Mouse (Mus musculus): ENCODE measurements around the gene Plcl1.
"Not testable (repeated sequence)": the region's sequence is repeated elsewhere in the genome, so short reads cannot be mapped to it uniquely, and the experiment has no call there.

The Plcl1 gene

GRCm38 (mm10) chr1:55436589-55436988 is 30.9 kb downstream of the Plcl1 start:
- in situ Hi-C loops (cut with MboI; ENCODE audit: low sequenced_read_pairs), result no loop called here

- in situ Hi-C loops (cut with MboI; ENCODE audit: low sequenced_read_pairs), result no loop called here
Observed at GRCm38 (mm10) chr1:55437095-55437494, 31.4 kb downstream of the Plcl1 start.

- in situ Hi-C loops (cut with MboI; ENCODE audit: low sequenced_read_pairs), result no loop called here
Observed at GRCm38 (mm10) chr1:55438617-55439016, 32.9 kb downstream of the Plcl1 start.

GRCm38 (mm10) chr1:55445043-55445688 is 39.4 kb downstream of the Plcl1 start:
- in situ Hi-C loops (cut with MboI; ENCODE audit: low sequenced_read_pairs), result no loop called here

- in situ Hi-C loops (cut with MboI; ENCODE audit: low sequenced_read_pairs), result no loop called here
Observed at GRCm38 (mm10) chr1:55445689-55446044, 39.9 kb downstream of the Plcl1 start.

- in situ Hi-C loops (cut with MboI; ENCODE audit: low sequenced_read_pairs), result no loop called here
Observed at GRCm38 (mm10) chr1:55446273-55446672, 40.6 kb downstream of the Plcl1 start.

GRCm38 (mm10) chr1:55446876-55447275 is 41.2 kb downstream of the Plcl1 start:
- in situ Hi-C loops (cut with MboI; ENCODE audit: low sequenced_read_pairs), result no loop called here

GRCm38 (mm10) chr1:55447661-55448060 is 41.9 kb downstream of the Plcl1 start:
- in situ Hi-C loops (cut with MboI; ENCODE audit: low sequenced_read_pairs), result no loop called here

GRCm38 (mm10) chr1:55448104-55448503 is 42.4 kb downstream of the Plcl1 start:
- in situ Hi-C loops (cut with MboI; ENCODE audit: low sequenced_read_pairs), result no loop called here

- in situ Hi-C loops (cut with MboI; ENCODE audit: low sequenced_read_pairs), result no loop called here
Observed at GRCm38 (mm10) chr1:55449779-55450178, 44.1 kb downstream of the Plcl1 start.

- in situ Hi-C loops (cut with MboI; ENCODE audit: low sequenced_read_pairs), result no loop called here
Observed at GRCm38 (mm10) chr1:55454119-55454518, 48.4 kb downstream of the Plcl1 start.

- in situ Hi-C loops (cut with MboI; ENCODE audit: low sequenced_read_pairs), result no loop called here
Observed at GRCm38 (mm10) chr1:55462301-55462700, 56.6 kb downstream of the Plcl1 start.

- in situ Hi-C loops (cut with MboI; ENCODE audit: low sequenced_read_pairs), result no loop called here
Observed at GRCm38 (mm10) chr1:55473756-55474155, 68.0 kb downstream of the Plcl1 start.

GRCm38 (mm10) chr1:55474976-55475375 is 69.3 kb downstream of the Plcl1 start:
- in situ Hi-C loops (cut with MboI; ENCODE audit: low sequenced_read_pairs), result no loop called here

- in situ Hi-C loops (cut with MboI; ENCODE audit: low sequenced_read_pairs), result not testable (repeated sequence)
Observed at GRCm38 (mm10) chr1:55487371-55487770, 81.7 kb downstream of the Plcl1 start.

- in situ Hi-C loops (cut with MboI; ENCODE audit: low sequenced_read_pairs), result no loop called here
Observed at GRCm38 (mm10) chr1:55488261-55488660, 82.5 kb downstream of the Plcl1 start.

- in situ Hi-C loops (cut with MboI; ENCODE audit: low sequenced_read_pairs), result no loop called here
Observed at GRCm38 (mm10) chr1:55489355-55489754, 83.6 kb downstream of the Plcl1 start.

- in situ Hi-C loops (cut with MboI; ENCODE audit: low sequenced_read_pairs), result no loop called here
Observed at GRCm38 (mm10) chr1:55499872-55500271, 94.2 kb downstream of the Plcl1 start.

- in situ Hi-C loops (cut with MboI; ENCODE audit: low sequenced_read_pairs), result no loop called here
Observed at GRCm38 (mm10) chr1:55500981-55501682, 95.4 kb downstream of the Plcl1 start.

- in situ Hi-C loops (cut with MboI; ENCODE audit: low sequenced_read_pairs), result no loop called here
Observed at GRCm38 (mm10) chr1:55505811-55506210, 100.1 kb downstream of the Plcl1 start.

GRCm38 (mm10) chr1:55507061-55507460 is 101.3 kb downstream of the Plcl1 start:
- in situ Hi-C loops (cut with MboI; ENCODE audit: low sequenced_read_pairs), result no loop called here

GRCm38 (mm10) chr1:55509587-55509986 is 103.9 kb downstream of the Plcl1 start:
- in situ Hi-C loops (cut with MboI; ENCODE audit: low sequenced_read_pairs), result no loop called here

GRCm38 (mm10) chr1:55512165-55512564 is 106.4 kb downstream of the Plcl1 start:
- in situ Hi-C loops (cut with MboI; ENCODE audit: low sequenced_read_pairs), result no loop called here
